Mouse (Mus musculus) kidney, postnatal 4 days (tissue): Measurements from ENCODE around the gene Fem1a.
A peak's percentile ranks its signal among the peaks of the same experiment; 100 is the strongest.

Experiments
- DNase-seq, 2 experiments: peaks; one replicate each; pipeline ENCODE4 v3.0.0; 2021; ENCODE audit warnings: mixed read lengths in 2 of 2

Fem1a gene

GRCm38 (mm10) chr17:56279481-56280155 is 23.0 kb downstream of the Fem1a start:
- DNase-seq = no peak

- DNase-seq = no peak
Measured at GRCm38 (mm10) chr17:56281193-56281592, 24.6 kb downstream of the Fem1a start.

GRCm38 (mm10) chr17:56282802-56283201 is 26.2 kb downstream of the Fem1a start:
- DNase-seq = no peak

GRCm38 (mm10) chr17:56283316-56283715 is 26.7 kb downstream of the Fem1a start:
- no peak for DNase-seq

- no peak for DNase-seq
Measured at GRCm38 (mm10) chr17:56285995-56286394, 29.4 kb downstream of the Fem1a start.

- DNase-seq = peak; percentile 70 to 79
Measured at GRCm38 (mm10) chr17:56287830-56288229, 31.2 kb downstream of the Fem1a start.

GRCm38 (mm10) chr17:56288866-56289265 is 32.3 kb downstream of the Fem1a start:
- DNase-seq = no peak

- peak; percentile 81 to 88 for DNase-seq
Measured at GRCm38 (mm10) chr17:56289371-56290331, 33.0 kb downstream of the Fem1a start.

GRCm38 (mm10) chr17:56290388-56291170 is 34.0 kb downstream of the Fem1a start:
- DNase-seq = peak; percentile 99

GRCm38 (mm10) chr17:56291171-56291511 is 34.5 kb downstream of the Fem1a start:
- peak; percentile 92 to 94 for DNase-seq

GRCm38 (mm10) chr17:56291826-56292475 is 35.3 kb downstream of the Fem1a start:
- DNase-seq = peak in 1 of 2 experiments; percentile 51

- DNase-seq = no peak
Measured at GRCm38 (mm10) chr17:56292531-56293222, 36.1 kb downstream of the Fem1a start, which contains the start of gene Plin3. Gene Plin3 (minus strand): TSS chr17:56292873.

- DNase-seq = no peak
Measured at GRCm38 (mm10) chr17:56293291-56293690, 36.7 kb downstream of the Fem1a start.

- DNase-seq = no peak
Measured at GRCm38 (mm10) chr17:56294241-56294640, 37.6 kb downstream of the Fem1a start.

GRCm38 (mm10) chr17:56296201-56296600 is 39.6 kb downstream of the Fem1a start:
- no peak for DNase-seq

- no peak for DNase-seq
Measured at GRCm38 (mm10) chr17:56298238-56298637, 41.6 kb downstream of the Fem1a start.

GRCm38 (mm10) chr17:56300186-56300585 is 43.6 kb downstream of the Fem1a start, which contains the start of gene Arrdc5:
Gene Arrdc5 (minus strand): TSS chr17:56300286.
- no peak for DNase-seq

- peak; percentile 70 to 82 for DNase-seq
Measured at GRCm38 (mm10) chr17:56302363-56302996, 45.9 kb downstream of the Fem1a start.

- peak; percentile 88 to 93 for DNase-seq
Measured at GRCm38 (mm10) chr17:56303160-56303846, 46.7 kb downstream of the Fem1a start, which contains the start of gene Uhrf1. Gene Uhrf1 (plus strand): TSS chr17:56303321.

- peak; percentile 98 to 99 for DNase-seq
Measured at GRCm38 (mm10) chr17:56303847-56304586, 47.4 kb downstream of the Fem1a start.
